Mouse (Mus musculus) left cerebral cortex, postnatal 4 days (tissue): ENCODE results near the gene Abcb8. TPM values are rescaled to one million over a fixed set of nuclear protein-coding genes. Genes with fewer than 3 reads are reported as not detected.
A peak's percentile ranks its signal among the peaks of the same experiment; 100 is the strongest.

ENCODE experiments used
- DNase-seq: peaks from one replicate; pipeline ENCODE4 v3.0.0-alpha.2; 2022
- intact Hi-C: fragments of 180-260 bp; cut with DNase I; formaldehyde crosslinking; loops from one replicate; pipeline ENCODE4 v1.15.1; 2025
- total RNA-seq, 2 experiments: library from RNA; stranded (reverse); gene quantifications; 2 replicates each; pipeline ENCODE4 v1.2.3; 2021

Gene Abcb8
- total RNA-seq, 2 experiments from 2014 or later = 44.5 to 53.6 TPM

GRCm38 (mm10) chr5:24424004-24424781 lies 30.7 kb downstream of the Abcb8 start:
- DNase-seq = no peak
- intact Hi-C loops = no loop called here

DNA sequence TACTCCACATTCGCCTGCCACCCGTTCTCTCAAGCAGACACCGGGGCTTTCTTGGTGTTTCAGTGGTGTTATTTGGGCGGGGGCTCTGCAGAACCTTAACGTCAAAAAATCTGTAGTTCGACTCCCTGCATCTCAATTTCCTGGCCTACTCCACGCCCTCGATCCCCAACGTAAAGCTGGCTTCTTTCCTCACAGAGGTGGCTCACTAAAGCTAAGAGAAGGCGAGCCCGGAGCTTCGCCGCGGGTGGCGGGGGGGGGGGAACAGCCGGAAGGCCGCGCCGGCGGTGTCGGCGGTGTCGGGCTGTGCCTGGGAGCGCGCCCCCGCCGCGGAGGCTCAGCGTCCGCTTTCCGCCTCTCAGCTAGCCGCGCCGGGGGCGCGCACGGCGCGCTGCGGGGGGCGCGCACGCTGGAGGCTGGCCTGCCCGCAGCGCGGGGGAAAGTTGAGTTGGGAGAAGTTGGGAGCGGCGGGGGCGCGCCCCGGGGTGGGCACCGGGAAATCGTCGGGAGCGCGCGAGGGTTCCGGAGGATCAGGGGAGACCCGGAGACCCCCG lies 31.5 kb downstream of the Abcb8 start:
- intact Hi-C loops = no loop called here
- DNase-seq = peak; percentile 76

- DNase-seq = peak; percentile 41
These were observed 32.1 kb downstream of the Abcb8 start for GRCm38 (mm10) chr5:24425421-24426036.

DNA sequence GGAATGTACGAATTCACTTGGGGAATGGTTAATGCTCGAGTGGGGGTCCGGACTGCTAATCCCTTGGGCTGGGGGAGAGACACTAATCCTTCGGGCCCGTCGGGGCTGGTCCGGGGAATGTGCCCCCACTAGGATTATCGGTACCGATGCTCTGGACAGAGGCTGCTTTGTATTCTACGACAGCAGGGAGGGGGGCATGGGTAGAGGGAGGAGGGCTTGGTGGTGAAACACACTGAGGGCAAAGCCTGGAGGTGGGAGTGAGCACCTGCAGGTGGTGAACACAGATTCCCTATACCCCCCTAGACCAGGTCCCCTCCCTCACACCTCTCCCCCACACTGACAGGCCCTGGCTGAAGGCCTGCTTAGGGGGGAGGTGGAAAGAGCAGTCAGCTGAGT lies 32.6 kb downstream of the Abcb8 start:
- intact Hi-C loops = no loop called here
- no peak for DNase-seq

More at GRCm38 (mm10) chr5:24425421-24426036, 32.1 kb downstream of the Abcb8 start:
- intact Hi-C loops = no loop called here

DNA sequence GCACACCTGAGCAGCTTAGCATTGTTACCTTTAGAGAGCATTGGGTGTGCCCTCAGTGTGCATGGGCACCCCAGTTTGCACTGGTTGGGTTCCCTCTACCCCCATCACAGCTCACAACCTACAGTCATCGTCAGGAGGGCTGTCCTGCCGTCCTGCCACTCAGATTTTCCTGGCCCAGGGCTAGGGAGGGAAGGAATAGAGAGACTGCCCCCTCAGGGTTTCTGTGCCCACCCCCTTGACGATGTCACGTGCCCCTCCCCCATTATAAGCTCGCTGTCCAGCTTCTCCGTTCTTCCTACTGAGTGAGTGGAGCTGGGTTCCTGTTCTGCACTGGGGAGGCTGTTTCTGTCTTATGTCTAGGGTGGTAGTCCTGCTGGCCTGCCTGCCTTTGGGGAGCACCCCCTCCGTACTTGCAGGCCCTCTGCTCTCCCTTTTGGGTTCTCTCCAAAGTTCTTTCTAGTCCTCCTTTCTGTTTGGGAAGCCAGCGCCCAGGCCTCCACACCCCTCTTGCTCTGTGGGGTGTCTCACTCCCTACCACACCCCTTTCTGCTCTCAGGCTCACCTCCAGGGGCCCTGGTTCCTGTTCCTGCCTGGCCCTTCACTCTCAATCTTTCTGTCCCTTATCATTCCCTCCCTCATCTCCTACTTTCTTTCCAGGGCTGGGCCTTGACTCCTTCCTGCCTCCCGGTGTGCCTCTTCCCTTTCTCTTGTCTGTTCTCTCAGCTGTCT lies 33.3 kb downstream of the Abcb8 start:
- intact Hi-C loops = no loop called here
- DNase-seq = no peak

DNA sequence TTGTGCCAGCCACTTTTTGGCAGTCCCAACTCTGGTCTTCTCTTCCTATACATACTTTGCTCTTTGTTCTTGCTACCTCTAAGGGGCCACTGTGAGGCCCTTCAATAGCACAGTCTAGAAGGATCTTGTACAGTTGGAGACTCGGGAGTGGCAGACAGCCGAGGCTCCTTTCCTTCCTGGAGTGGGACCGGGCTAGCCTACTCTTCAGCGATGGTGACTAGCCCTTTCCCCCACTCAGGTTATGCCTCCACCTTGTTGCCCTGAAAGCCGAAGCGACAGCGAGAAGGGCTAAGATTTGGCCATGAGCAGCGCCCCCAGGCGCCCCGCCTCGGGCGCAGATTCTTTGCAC lies 33.8 kb downstream of the Abcb8 start:
- intact Hi-C loops = no loop called here
- no peak for DNase-seq

DNA sequence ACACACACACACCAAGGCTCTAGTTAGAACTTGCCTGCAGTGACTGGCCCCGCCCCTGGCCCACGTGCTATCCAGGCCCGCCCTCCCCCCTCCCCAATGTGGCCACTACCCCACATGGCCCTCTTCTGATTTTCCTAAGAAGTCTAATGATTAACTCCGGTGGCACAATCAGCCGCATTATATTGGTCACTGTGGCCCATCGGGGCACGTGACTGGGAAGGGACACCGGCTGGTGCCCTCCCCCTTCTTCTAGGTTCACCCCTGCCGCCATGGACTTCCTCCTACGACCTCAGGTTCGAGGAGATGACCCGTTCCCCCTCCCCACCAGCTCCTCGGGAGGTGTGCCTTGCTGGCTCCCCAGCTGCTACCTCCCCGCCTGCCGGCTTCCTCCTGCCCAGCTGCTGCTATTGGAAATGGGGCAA lies 34.5 kb downstream of the Abcb8 start:
- intact Hi-C loops = no loop called here
- DNase-seq = peak; percentile 48

GRCm38 (mm10) chr5:24428596-24428995 lies 35.1 kb downstream of the Abcb8 start:
- intact Hi-C loops = no loop called here
- no peak for DNase-seq

GRCm38 (mm10) chr5:24433993-24434392 lies 40.5 kb downstream of the Abcb8 start:
- intact Hi-C loops = no loop called here
- DNase-seq = no peak

- no peak for DNase-seq
- intact Hi-C loops = no loop called here
These were observed 47.7 kb downstream of the Abcb8 start for GRCm38 (mm10) chr5:24441187-24441586.

DNA sequence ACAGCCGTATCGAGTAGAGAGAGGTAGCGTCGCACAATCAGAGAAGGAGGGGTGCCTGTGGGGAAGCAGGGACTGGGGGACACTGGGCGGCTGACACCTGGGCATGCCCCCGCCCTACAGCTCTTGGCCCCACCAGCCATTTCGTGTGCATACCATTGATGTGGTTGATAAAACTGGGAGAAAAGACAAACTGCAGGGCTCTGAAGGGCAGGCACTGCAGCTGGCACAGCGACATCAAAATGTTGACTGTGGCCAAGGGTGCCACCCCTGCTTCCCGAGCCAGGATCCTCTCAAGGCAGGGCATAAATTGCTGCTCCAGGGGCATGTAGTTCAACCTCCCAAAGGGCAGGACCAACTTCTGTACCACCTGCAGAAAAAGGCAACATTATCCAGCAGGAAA lies 48.6 kb downstream of the Abcb8 start:
- intact Hi-C loops = no loop called here

DNA sequence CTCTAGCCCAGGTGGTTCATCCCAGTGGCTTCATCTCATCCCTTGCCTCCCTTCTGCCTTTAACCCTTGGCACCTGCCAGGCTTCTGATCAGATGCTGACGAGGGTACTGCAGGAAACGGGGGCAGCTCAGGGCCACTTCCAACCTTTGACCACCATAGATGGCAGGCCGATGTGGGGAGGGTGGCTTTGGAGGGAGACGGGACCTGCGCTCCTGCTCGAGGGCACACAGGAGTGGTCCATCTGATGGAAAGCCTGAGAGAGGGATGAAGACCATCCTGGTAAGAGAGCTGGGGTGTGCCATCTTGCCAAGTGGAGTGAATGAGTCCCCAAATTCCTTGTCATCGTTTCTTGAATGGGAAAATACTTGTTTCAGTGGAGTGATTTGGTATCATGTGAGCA lies 49.7 kb downstream of the Abcb8 start:
- no peak for DNase-seq
- intact Hi-C loops = no loop called here

More for the DNA sequence above, 48.6 kb downstream of the Abcb8 start:
- DNase-seq = no peak

GRCm38 (mm10) chr5:24443927-24444326 lies 50.5 kb downstream of the Abcb8 start:
- intact Hi-C loops = no loop called here
- no peak for DNase-seq

DNA sequence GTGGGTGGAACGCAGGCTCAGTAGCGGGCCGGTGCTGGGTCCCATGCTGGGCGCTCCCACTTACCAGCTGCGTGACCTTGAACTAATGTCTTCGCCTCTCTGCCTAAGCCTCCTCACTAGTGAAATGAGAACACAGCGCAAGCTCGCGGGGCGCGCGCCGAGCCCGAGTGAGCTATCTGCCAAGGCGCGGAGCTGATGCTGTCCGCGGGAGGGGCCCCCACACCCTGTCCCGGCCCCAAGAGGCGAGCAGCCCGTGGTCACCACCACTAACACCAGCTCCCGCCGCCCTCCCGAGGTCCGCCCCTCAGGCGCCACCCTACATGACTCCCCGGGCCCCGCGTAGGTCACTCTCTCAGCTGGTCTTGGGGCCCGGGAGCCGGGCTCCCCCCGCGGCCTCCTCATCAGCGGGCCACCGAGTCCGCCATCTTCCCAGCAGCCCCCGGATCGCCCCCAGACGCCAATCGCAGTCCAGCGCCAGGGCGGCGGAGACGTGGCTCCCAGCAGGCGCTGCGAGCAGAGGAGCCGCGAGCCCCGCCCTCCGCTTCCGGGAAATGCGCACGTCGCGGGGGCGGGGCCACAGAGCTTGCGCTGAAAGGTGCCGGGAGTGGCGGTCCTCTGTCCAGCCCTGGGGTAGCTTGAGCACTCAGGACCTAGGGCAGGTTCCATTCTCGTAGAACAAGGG lies 51.4 kb downstream of the Abcb8 start, which contains the start of gene Fastk:
Gene Fastk, minus strand, starts transcription at position 542 of the 682 bp plus-strand sequence.
- intact Hi-C loops = no loop called here
- DNase-seq = peak; percentile 95

DNA sequence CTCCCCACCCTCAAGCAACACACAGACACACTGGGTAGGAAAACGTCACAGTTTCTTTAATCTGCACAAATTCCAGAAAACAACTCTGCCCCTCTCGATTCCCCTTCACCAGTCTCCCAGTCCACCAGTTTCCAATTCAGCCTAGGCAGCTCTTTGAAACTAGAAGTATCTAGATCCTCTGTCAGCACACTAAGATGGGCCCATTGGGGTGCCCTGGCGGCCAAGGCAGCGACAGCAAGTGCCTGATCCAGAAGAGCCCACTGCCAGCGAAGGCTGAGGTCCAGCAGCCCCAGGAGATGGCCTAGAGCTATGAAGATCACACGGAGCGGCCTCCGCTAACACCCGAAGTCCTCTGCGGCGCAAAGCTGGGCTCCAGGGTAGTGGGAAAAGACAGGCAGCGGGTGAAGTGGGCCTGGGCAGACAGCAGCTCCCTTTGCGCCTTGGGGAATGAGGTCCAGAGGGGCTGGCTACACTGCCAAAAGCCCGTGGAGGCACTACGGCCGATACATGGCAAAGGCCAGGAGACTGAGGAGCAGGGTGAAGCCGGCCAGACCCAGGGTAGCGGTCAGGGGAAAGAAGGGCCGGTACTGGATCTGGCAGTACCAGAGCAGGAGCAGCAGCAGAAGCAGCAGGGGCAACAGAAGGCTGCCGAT lies 52.1 kb downstream of the Abcb8 start:
- intact Hi-C loops = no loop called here
- no peak for DNase-seq

- intact Hi-C loops = no loop called here
- no peak for DNase-seq
These were observed 53.2 kb downstream of the Abcb8 start for GRCm38 (mm10) chr5:24446630-24447029.

DNA sequence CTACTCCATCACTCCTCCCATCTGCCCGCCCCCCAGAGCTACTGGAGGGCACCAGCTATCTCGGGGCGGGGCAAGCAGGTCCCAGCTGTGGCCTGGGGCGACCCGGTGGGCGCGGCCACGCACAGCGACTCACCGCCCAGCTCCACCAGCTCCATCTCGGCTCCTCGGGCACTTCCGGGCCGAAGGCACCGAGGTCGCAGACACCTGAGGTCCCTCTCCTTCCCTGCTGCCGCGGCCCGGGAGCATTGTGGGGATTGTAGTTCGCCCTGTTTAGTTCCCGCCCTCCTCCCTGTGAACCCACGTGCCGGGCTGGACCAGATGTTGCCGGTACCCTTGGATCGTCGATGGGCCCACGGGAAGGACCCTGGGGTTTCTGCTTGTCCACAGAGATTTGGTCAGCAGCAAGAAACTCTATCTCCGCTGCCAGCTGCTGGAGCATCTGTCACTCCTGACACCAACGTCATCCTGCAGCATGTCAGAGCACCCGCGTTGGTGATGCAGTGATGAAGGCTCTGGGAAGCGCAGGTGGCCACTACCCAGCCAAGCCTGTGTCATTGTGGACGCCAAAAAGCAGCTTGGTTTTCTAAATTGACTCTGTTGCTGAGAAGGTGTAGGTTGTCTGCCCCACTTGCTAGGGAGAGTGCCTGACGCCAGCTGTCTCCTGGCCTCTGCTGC lies 54.3 kb downstream of the Abcb8 start, which contains the start of gene Tmub1:
Gene Tmub1, minus strand, starts transcription at position 231 of the 675 bp plus-strand sequence.
- intact Hi-C loops = no loop called here
- DNase-seq = peak; percentile 75

- intact Hi-C loops = no loop called here
These were observed 58.0 kb downstream of the Abcb8 start for GRCm38 (mm10) chr5:24451264-24452029.

More at GRCm38 (mm10) chr5:24451264-24452029, 58.0 kb downstream of the Abcb8 start:
- peak; percentile 93 for DNase-seq
